Mouse (Mus musculus) heart, adult 2 months (tissue): ENCODE data around the gene Trub1. TPM values are rescaled to one million over a fixed set of nuclear protein-coding genes. Genes with fewer than 3 reads are reported as not detected.

Experiments used
- DNase-seq, 2 experiments: peaks; one replicate each; pipeline ENCODE4 v3.0.0; 2021
- H3K27ac ChIP-seq: fragments of 200-600 bp; 2 replicates; pipeline ENCODE4 v1.8.1; 2022
- H3K27me3 ChIP-seq: fragments of 200-500 bp; 2 replicates; pipeline ENCODE4 v1.6.1; 2012; ENCODE audit warnings: mild to moderate bottlenecking, low read length, inconsistent platforms, mixed read lengths; ENCODE audit not compliant: control insufficient read depth, insufficient read depth
- H3K36me3 ChIP-seq: fragments of 200-500 bp; 2 replicates; pipeline ENCODE4 v1.6.1; 2012; ENCODE audit warnings: low read length, inconsistent platforms; ENCODE audit not compliant: control insufficient read depth, insufficient read depth
- H3K4me1 ChIP-seq: fragments of 200-500 bp; 2 replicates; pipeline ENCODE4 v1.6.1; 2011; ENCODE audit warnings: low read length; ENCODE audit not compliant: control insufficient read depth, insufficient read depth
- H3K4me3 ChIP-seq: fragments of 200-600 bp; 2 replicates; pipeline ENCODE4 v1.8.1; 2022
- H3K79me2 ChIP-seq: fragments of 200-500 bp; replicated peaks from 2 replicates; pipeline ENCODE4 v1.6.1; 2012; ENCODE audit warnings: mild to moderate bottlenecking, inconsistent platforms, low read length, moderate library complexity, mixed read lengths; ENCODE audit not compliant: control insufficient read depth, insufficient read depth
- H3K9ac ChIP-seq: fragments of 200-500 bp; 2 replicates; pipeline ENCODE4 v1.6.1; 2012; ENCODE audit warnings: low read depth, mild to moderate bottlenecking, control low read depth, inconsistent platforms, low read length, mixed read lengths
- CTCF ChIP-seq: fragments of 200-600 bp; IDR thresholded peaks from 2 replicates; pipeline ENCODE4 v1.8.1; 2022; ENCODE audit warnings: antibody characterized with exemption, mild to moderate bottlenecking, moderate library complexity
- EP300 ChIP-seq: fragments of 200-500 bp; IDR thresholded peaks from 2 replicates; pipeline ENCODE4 v1.6.1; 2011; ENCODE audit warnings: low read depth, low read length, control low read depth; ENCODE audit not compliant: insufficient read depth
- POLR2A ChIP-seq: fragments of 200-500 bp; IDR thresholded peaks from 2 replicates; pipeline ENCODE4 v1.6.1; 2011; ENCODE audit warnings: mild to moderate bottlenecking, low read depth, low read length, control low read depth; ENCODE audit not compliant: insufficient read depth
- WGBS: fragments of 180-500 bp; shearing (Covaris S2); methylation state at CpG from one replicate; pipeline ENCODE4 v1.1.7; 2018; 5-methylcytosine and 5-hydroxymethylcytosine counted together
- intact Hi-C: fragments of 180-260 bp; cut with DNase I; formaldehyde crosslinking; loops from one replicate; pipeline ENCODE4 v1.15.1; 2025
- polyA plus RNA-seq: library from polyadenylated mRNA; depleted of rRNA; stranded (reverse); fragments of >200 nt; gene quantifications from 2 replicates; pipeline ENCODE4 v1.2.3, GENCODE M21; 2012
- total RNA-seq, 2 experiments: library from RNA; stranded (reverse); gene quantifications; 2 replicates each; pipeline ENCODE4 v1.2.3; 2021

The Trub1 gene
- total and polyA plus RNA-seq, 3 experiments, result 3.0 to 6.4 (median 4.5) TPM

DNA sequence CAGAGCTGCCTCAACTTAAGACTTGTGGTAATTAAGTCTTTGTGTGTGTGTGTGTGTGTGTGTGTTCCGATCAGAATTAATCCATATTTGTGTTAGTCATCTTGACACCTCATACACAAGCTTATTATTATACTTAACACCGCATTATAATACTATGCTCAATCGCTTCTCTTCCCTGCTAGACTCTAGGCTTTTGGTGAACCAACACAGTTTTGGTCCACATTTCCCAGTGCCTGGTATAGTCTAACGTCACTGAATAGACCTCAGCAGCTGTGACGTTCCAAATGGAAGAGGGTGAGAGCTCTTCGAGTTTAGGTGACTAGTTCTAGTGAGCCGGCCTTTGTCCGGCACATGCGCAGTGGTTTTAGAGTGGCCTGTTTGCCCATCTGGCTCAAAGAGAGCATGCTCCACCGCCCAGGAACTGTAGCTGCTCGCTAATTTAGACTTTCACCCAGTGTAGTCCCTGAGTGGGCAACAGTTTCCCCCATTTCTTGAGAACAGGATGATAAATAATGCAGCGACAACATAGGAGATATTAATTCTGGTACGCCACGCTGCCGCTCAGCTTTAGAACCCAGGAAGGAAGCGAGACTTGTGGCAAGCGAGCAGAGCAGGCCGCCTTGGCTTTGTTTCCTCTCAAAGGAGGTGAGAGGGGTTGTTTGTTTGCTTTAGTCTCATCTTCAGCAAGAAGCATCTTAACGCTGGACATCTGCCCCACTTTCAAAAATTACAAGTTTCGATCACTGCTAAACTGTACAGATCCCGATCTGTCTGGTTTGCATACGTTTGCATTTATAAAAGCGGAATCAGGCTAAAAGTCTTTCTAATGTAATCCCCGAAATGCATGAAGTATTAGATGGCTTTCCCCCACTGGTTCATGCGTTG is 52.6 kb downstream of the Trub1 start:
- H3K27me3 ChIP-seq, result no peaks in the 10 kb centered on the region
- TF ChIP-seq EP300, result no peak
- TF ChIP-seq CTCF, result no peak
- TF ChIP-seq POLR2A, result no peak
- H3K36me3 ChIP-seq, result no peaks in the 10 kb centered on the region
- H3K27ac ChIP-seq, result no peak overlapping the region
- no peak overlapping the region for H3K4me3 ChIP-seq
- H3K9ac ChIP-seq, result no peak overlapping the region
- peaks cover 3% of the 10 kb centered on the region; the same call in 1 of the 2 replicates for H3K4me1 ChIP-seq
- 90% methylated on average over 25 of the region's 25 CpGs for WGBS
- intact Hi-C loops, result no loop called here
- no peaks in the 10 kb centered on the region for H3K79me2 ChIP-seq
- no peak for DNase-seq

- no peaks in the 10 kb centered on the region for H3K36me3 ChIP-seq
- no peak overlapping the region for H3K4me3 ChIP-seq
- intact Hi-C loops, result no loop called here
- no peak overlapping the region for H3K27ac ChIP-seq
- no peaks in the 10 kb centered on the region for H3K27me3 ChIP-seq
- no peak overlapping the region for H3K9ac ChIP-seq
- H3K4me1 ChIP-seq, result peaks cover 3% of the 10 kb centered on the region; the same call in 1 of the 2 replicates
- TF ChIP-seq EP300, result no peak
- TF ChIP-seq CTCF, result no peak
- no peak for TF ChIP-seq POLR2A
- H3K79me2 ChIP-seq, result no peaks in the 10 kb centered on the region
- no peak for DNase-seq
- WGBS, result 58% methylated on average over 5 of the region's 5 CpGs
Measured at GRCm38 (mm10) chr19:57506591-57506990, 53.9 kb downstream of the Trub1 start.

DNA sequence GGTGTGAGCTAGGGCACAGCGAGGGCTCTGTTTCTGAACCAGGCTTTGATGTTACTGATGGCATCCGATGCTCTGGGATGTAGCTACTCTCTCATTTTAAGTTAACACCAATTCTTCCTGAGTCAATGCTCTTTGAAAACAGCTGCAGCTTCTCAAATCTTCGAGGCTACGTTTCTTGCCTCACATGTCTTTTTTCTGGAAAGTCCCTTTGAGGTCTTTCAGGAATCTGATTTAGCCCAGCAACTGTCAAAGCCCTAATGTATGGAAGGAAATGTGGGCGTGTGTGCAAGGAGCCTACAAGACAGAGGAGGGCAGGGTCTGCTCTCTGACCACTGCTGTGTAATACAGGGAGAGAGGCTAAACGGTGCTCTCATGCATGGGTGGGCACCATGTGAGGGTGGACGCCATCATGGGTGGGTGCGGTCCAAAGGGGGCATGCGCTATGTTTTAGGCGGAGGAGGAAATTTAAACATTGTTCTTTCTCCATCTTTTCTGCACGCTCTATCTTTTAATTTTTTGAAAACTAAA is 55.6 kb downstream of the Trub1 start:
- Histone ChIP-seq H3K36me3 (no peaks in the 10 kb centered on the region), H3K27ac (no peak overlapping the region), H3K4me3 (no peak overlapping the region), H3K79me2 (no peaks in the 10 kb centered on the region), H3K9ac (no peak overlapping the region), H3K4me1 (peaks cover 3% of the 10 kb centered on the region; the same call in 1 of the 2 replicates), H3K27me3 (no peaks in the 10 kb centered on the region)
- TF ChIP-seq CTCF (no peak), POLR2A (no peak), EP300 (no peak)
- intact Hi-C loops, result no loop called here
- WGBS, result 81% methylated on average over 11 of the region's 11 CpGs
- DNase-seq, result no peak

DNA sequence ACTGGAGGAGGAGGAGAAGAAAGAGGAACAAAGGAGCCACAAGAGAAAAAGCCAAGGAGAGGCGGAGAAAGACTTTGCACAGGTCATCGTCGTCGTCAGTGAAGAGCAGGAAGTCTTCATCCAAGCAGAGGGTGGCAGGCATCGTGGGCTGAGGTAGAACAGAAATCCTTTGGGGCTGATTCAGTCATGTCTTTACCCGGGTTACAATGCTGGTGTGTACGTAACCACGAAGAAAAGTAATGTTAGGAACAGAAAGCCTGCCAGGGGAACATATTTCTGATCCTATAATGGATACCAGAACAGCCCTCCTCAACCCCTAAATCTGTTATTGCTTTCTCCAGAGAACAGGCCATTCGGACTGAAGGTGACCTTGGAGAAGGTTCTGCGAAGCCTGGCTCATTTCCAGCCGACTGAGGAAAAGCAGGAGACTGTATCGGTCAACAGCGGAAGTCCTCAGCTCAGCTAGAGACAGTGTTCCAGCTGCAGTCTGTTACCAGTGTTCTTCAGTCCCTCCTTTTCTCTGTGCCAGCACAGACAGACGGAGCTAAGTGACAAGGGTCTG is 57.1 kb downstream of the Trub1 start:
- Histone ChIP-seq H3K9ac (0 out of 2 replicates have a peak overlapping the region, but pooled peaks have one; percentile 21), H3K4me1 (peaks cover 3% of the 10 kb centered on the region; the same call in 1 of the 2 replicates), H3K36me3 (no peaks in the 10 kb centered on the region), H3K4me3 (no peak overlapping the region), H3K27me3 (no peaks in the 10 kb centered on the region), H3K27ac (no peak overlapping the region), H3K79me2 (no peaks in the 10 kb centered on the region)
- TF ChIP-seq POLR2A (no peak), CTCF (no peak), EP300 (no peak)
- 23% methylated on average over 14 of the region's 14 CpGs for WGBS
- intact Hi-C loops, result no loop called here
- peak; percentile 38 to 43 for DNase-seq

DNA sequence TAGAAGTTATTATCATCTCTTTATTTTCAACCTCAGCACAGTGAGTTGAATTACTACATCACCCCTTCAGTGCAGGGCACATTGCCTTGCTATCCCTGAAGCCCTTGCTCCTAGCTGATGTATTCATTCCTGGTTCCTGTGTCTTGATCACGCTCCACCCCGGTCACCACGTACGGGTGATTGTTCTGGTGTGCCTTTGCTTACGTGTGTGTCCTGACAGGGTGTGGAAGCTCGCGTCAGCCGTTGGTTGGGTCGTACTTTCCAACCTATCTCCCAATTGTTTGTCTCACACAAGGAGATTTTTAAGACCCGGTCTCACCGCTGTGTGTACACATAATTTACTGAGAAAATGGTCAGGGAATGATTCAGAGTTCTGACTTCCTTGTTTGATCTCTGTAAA is 58.1 kb downstream of the Trub1 start:
- 91% methylated on average over 11 of the region's 11 CpGs for WGBS
- no peaks in the 10 kb centered on the region for H3K27me3 ChIP-seq
- no peaks in the 10 kb centered on the region for H3K36me3 ChIP-seq
- peaks cover 3% of the 10 kb centered on the region; the same call in 1 of the 2 replicates for H3K4me1 ChIP-seq
- intact Hi-C loops, result no loop called here
- DNase-seq, result no peak
- no peak overlapping the region for H3K27ac ChIP-seq
- H3K9ac ChIP-seq, result no peak overlapping the region
- no peak for TF ChIP-seq POLR2A
- no peak for TF ChIP-seq EP300
- no peaks in the 10 kb centered on the region for H3K79me2 ChIP-seq
- no peak overlapping the region for H3K4me3 ChIP-seq

- intact Hi-C loops, result no loop called here
- WGBS, result 90% methylated on average over 9 of the region's 9 CpGs
- H3K4me1 ChIP-seq, result peaks cover 3% of the 10 kb centered on the region; the same call in 1 of the 2 replicates
Measured at GRCm38 (mm10) chr19:57513123-57513522, 60.4 kb downstream of the Trub1 start.

More at GRCm38 (mm10) chr19:57513123-57513522, 60.4 kb downstream of the Trub1 start:
- no peak for DNase-seq
- no peak overlapping the region for H3K4me3 ChIP-seq
- no peak overlapping the region for H3K27ac ChIP-seq
- no peak for TF ChIP-seq EP300
- TF ChIP-seq POLR2A, result no peak
- TF ChIP-seq CTCF, result no peak
- H3K9ac ChIP-seq, result no peak overlapping the region
- no peaks in the 10 kb centered on the region for H3K27me3 ChIP-seq
- H3K79me2 ChIP-seq, result no peaks in the 10 kb centered on the region
- no peaks in the 10 kb centered on the region for H3K36me3 ChIP-seq
